Mouse (Mus musculus): ENCODE data around the gene Prss41.
"Not testable (repeated sequence)": the region's sequence is repeated elsewhere in the genome, so short reads cannot be mapped to it uniquely, and the experiment has no call there.

The Prss41 gene

DNA sequence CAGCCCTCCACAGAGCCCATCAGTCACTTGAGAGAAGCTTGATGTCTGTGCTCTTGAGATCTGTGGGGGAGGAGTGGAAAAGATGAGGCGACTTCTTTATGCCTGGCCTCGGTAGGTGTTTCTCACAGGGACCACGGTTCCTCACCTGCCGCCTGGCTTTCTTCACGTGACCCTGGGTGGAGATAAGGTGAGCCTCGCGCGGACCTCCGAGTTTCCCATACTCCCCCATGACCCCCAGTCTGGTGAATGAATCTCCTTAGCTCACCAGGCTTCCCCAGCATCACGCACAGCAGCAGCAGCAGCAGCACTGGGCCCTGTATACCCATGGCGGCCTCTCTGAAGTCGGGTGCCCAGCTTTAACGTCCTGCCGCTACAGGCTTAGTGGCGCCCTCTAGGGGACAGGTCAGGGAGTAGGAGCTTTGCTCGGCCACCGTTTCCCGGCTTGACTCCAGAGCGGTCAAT lies at the start of gene Prss41, which contains the start of gene Prss32:
TSS of gene Prss41 (minus strand) at position 361 of the 462 bp plus-strand sequence.
TSS of gene Prss32 (plus strand) at position 44 of the 462 bp plus-strand sequence.
- peak; percentile 75 to 80 for DNase-seq

DNA sequence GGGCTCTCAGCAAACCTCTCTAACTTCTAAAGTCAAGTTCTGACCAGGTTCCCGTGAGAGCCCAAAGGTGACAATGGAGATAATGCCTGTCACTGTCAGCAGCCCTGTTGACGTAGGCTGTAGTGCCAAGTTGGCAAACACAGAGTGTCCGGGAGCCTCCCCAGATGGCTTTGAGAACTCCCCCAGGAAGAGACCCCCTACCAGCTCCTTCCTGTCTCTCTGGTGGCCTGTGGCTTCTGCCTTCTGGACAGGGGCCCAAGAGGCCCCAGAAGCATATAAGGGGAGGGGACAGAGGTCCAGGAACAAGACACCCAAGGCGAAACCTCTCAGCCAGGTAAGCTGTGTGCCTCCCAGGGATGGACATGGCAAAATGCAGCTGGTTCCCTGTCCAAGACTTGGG lies 36.6 kb upstream of the Prss41 start, which contains the start of the genes Dcpp1 and Dcpp2:
TSS of gene Dcpp1 (plus strand) at position 301 of the 400 bp plus-strand sequence.
TSS of gene Dcpp2 (plus strand) at position 305 of the 400 bp plus-strand sequence.
- DNase-seq: not testable (repeated sequence)

DNA sequence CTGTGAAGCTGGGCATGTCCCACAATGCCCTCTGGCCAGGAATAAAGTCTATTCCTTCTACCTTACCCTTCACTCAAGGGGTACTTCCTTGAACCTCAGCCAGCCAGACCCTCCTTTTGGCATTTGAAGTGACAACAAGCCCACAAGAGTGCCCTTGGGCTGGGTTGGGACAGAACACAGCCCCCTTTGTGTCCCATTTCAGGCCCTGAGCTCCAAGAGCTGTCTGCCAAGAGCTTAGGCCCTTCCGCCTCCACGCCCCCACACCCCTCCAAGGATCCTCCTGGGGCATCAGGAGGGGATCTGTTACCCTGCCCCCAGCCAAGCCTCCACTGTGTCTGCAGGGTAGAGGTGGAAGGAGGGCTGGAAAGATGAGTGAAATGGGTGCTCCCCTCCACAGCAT lies 33.2 kb upstream of the Prss41 start:
- no peak for DNase-seq

GRCm38 (mm10) chr17:23876741-23877140 lies 32.8 kb upstream of the Prss41 start:
- DNase-seq: no peak

- peak; percentile 81 to 86 for DNase-seq
These were observed 30.2 kb upstream of the Prss41 start for GRCm38 (mm10) chr17:23873884-23874856.

DNA sequence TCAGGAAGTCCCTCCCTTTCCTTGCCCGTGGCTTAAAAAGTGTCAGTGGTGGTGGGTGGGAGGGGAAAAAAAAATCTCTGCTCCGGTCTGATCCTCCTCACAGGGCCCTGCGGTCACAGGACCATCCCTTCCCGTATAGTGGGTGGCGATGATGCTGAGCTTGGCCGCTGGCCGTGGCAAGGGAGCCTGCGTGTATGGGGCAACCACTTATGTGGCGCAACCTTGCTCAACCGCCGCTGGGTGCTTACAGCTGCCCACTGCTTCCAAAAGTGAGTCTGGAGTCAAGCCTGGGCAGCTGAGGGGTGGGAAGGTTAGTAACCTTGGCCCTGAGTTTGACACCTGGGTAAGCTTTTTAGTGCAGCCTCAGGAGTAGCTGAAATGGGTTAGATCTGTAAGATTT lies 24.5 kb upstream of the Prss41 start:
- DNase-seq: no peak

DNA sequence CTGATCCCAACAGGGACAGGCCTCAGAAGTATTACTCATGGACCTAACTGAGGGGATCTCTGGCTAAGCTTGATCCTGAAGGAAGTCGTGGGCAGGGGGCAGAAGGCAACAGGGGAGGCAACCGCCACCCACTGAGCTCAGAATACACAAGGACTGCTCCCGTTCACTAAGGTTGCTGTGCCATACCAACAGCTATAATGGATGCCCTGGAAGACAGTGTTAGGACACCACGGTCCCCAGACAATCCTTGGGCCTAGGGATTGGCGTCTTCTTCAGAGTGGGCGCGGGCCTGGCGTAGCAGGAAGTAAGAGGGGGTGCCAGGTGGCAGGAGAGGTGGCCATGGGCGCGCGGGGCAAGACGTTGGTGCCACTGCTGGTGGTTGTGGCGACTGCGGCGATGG lies 23.8 kb upstream of the Prss41 start, which contains the start of gene Prss21:
TSS of gene Prss21 (plus strand) at position 301 of the 400 bp plus-strand sequence.
- no peak for DNase-seq

GRCm38 (mm10) chr17:23862926-23863325 lies 19.0 kb upstream of the Prss41 start:
- DNase-seq: peak in 1 of 2 experiments; percentile 16

DNA sequence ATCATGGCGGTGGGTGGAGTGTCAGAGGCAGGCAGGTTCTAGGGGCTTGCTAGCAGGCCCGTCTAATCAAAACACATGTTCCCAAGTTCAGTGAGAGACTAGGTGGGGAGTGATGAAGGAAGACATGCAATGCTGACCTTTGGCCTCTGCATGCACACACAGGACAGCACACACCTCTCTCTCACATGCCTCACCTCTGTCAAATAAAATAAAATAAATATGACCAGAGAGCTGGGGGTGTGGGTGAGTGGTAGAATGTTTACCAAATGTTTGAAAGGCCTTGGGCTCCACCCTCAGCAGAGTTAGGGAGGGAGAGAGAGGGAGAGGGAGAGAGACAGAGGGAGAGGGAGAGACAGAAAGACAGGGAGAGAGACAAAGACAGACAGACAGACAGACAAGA lies 13.9 kb upstream of the Prss41 start:
- no peak for DNase-seq

DNA sequence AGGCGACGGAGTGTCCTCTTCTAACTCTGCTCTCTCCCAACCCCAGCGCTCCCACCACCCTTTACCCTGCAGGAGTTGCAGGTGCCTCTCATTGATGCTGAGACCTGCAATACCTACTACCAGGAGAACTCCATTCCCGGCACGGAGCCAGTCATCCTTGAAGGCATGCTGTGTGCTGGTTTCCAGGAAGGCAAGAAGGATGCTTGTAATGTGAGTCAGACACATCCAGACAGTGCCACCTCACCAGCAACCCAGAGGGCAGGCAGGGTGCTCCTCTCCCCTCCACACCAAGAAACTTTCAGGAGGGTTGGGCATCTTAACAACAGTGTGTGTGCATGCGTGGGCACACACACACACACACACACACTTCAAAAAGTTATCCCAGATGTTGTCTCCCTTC lies 13.2 kb upstream of the Prss41 start:
- DNase-seq: peak in 1 of 2 experiments; percentile 32

- DNase-seq: no peak
These were observed 10.3 kb upstream of the Prss41 start for GRCm38 (mm10) chr17:23854229-23854765.

- DNase-seq: peak; percentile 83 to 85
These were observed 9.3 kb upstream of the Prss41 start for GRCm38 (mm10) chr17:23853292-23853691.

GRCm38 (mm10) chr17:23850853-23851749 lies 7.1 kb upstream of the Prss41 start:
- DNase-seq: peak; percentile 86 to 87

- DNase-seq: no peak
These were observed 6.1 kb upstream of the Prss41 start for GRCm38 (mm10) chr17:23850028-23850427.

DNA sequence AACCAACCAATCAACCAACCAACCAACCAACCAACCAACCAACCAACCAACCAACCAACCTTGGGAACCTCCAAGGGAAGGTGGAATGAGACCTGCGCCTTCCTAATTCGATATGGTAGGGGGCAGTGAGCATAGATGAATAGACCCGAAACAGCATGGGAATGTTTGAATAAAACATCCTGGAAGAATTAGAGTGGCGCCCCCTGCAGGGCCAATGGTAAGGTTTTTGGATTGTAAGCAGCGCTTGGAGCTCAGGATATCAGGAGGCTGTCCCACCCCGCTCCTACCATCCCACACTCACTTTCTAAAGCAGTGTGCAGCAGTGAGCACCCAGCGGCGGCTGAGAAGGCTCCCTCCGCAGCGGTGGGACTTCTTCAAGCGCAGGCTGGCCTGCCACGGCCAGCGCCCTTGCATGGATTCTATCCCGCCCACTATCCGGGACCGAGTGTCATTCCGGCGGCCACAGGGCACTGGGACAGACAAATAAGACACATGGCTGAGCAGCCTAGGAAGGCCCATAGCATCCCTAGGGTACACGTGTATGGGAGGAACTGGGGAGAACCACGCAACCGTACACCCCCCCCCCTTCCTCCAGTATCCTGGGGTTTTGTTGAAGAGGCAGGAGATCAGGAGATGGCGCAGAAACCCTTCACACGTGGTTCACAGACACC lies 696 bp downstream of the Prss41 start:
- peak in 1 of 2 experiments; percentile 47 for DNase-seq

DNA sequence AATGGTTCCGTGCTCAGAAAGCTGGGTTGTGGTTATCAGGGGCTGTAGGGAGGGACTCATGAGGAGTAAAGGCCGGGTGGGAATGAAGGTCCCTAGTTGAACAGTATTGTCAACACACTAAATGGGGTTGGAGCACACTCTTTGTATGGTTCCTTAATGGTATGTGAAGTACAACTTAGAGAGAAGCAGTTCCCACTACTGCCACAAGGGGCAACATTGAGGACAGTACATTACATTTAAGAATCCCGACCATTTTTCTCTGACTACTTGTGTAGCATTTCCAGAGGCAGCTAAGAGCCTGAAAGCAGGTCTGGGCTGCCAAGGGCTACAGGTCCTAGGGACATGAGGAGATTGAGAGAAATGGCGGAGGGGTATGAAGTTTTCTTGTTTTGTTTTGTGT lies 2.8 kb downstream of the Prss41 start:
- DNase-seq: peak; percentile 79 to 81

DNA sequence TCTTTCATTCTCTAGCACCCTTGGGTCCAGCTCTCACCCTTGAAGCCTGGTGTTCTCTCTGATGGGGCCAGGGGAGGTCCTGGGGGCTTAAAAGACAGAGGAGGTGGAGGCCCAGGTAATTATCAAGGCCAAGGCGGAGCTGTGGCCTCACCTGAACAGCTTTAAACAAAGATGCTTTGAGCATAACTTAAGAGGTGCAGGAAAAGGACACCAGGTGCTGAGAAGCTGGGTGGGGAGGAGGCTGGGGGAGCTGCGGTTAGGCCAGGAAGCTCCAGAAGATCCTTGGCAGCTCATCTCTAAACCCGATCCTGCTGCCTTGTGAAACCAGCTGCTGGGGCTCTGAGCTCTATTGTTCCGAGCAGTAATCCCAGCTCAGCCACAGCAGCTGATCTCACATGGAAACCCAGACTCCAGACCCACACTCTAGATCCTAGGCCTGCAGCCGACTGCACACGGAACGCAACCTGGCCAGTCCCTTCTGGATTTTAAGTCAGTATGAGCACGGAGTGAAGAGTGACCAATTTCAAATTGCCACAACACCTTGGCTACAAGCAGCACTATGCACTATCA lies 7.9 kb downstream of the Prss41 start, which contains the start of gene Prss33:
TSS of gene Prss33 (minus strand) at position 51 of the 570 bp plus-strand sequence.
- no peak for DNase-seq

GRCm38 (mm10) chr17:23831201-23831600 lies 12.8 kb downstream of the Prss41 start:
- no peak for DNase-seq

DNA sequence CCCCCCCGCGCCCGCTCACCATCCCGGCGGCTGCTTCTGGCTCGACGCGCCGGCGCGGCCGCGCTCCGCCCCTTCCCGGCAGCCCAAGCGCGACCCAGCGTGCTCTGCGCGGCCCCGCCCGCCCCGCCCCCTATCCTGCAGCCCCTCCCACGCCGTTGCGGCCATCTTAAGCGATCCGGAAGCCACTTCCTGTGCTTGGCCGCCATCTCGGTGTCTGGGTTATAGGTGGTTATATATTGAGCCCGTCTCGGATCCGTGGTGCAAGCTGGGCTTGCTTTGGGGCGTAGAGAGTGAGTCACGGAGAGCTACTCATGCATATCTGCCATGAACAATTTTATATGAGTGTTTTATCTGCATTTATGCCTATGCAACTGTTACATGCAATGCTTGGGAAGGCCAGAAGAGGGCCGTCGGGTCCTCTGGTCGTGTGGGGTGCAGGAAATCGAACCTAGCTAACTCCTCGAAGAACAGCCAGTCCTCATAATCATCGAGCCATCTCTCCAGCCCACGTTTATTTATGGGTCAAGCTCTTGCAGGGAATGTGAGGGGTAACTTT lies 14.8 kb downstream of the Prss41 start, which contains the start of gene Elob:
TSS of gene Elob (minus strand) at position 73 of the 556 bp plus-strand sequence.
- peak; percentile 88 to 93 for DNase-seq

- peak; percentile 69 to 82 for DNase-seq
These were observed 15.5 kb downstream of the Prss41 start for GRCm38 (mm10) chr17:23828271-23829001.

Measured in kidney, postnatal 4 days (tissue).